Mouse (Mus musculus): ENCODE measurements around the gene Pex14. TPM values are rescaled to one million over a fixed set of nuclear protein-coding genes. Genes with fewer than 3 reads are reported as not detected.

Pex14 gene
- polyA plus RNA-seq, 1 experiment, result 12.4 TPM

GRCm38 (mm10) chr4:148945476-148945881 lies 154.2 kb downstream of the Pex14 start:
- Histone ChIP-seq H3K4me1 (ENCODE audit: control insufficient read depth, insufficient read depth, low read length) (peaks cover 1% of the 10 kb centered on the region; the same call in 1 of the 2 replicates), H3K27ac (ENCODE audit: control insufficient read depth, insufficient read depth, low read depth, low read length, poor library complexity) (no peak overlapping the region), H3K4me3 (replicated peaks; ENCODE audit: control insufficient read depth, low read depth, low read length) (no peak overlapping the region)
- TF ChIP-seq CTCF (IDR thresholded peaks at IDR 0.05; ENCODE audit: control insufficient read depth, insufficient read depth, low read length), result no peak
- no peak for TF ChIP-seq POLR2A (IDR thresholded peaks at IDR 0.05; ENCODE audit: borderline replicate concordance, control insufficient read depth, low read depth, low read length)
- 81% methylated on average over 4 of the region's 4 CpGs for WGBS

GRCm38 (mm10) chr4:148943099-148943498 lies 156.6 kb downstream of the Pex14 start:
- H3K4me1 ChIP-seq (ENCODE audit: control insufficient read depth, insufficient read depth, low read length), result peaks cover 3% of the 10 kb centered on the region; the same call in 1 of the 2 replicates
- WGBS, result 90% methylated on average over 5 of the region's 5 CpGs
- no peak overlapping the region for H3K4me3 ChIP-seq (replicated peaks; ENCODE audit: control insufficient read depth, low read depth, low read length)
- TF ChIP-seq POLR2A (IDR thresholded peaks at IDR 0.05; ENCODE audit: borderline replicate concordance, control insufficient read depth, low read depth, low read length) (no peak), CTCF (IDR thresholded peaks at IDR 0.05; ENCODE audit: control insufficient read depth, insufficient read depth, low read length) (no peak)
- H3K27ac ChIP-seq (ENCODE audit: control insufficient read depth, insufficient read depth, low read depth, low read length, poor library complexity), result no peak overlapping the region

- Histone ChIP-seq H3K27ac (ENCODE audit: control insufficient read depth, insufficient read depth, low read depth, low read length, poor library complexity) (peak overlapping the region; percentile 90), H3K4me3 (replicated peaks; ENCODE audit: control insufficient read depth, low read depth, low read length) (peak overlapping the region; percentile 63), H3K4me1 (ENCODE audit: control insufficient read depth, insufficient read depth, low read length) (peaks cover 3% of the 10 kb centered on the region; the same call in 1 of the 2 replicates)
- TF ChIP-seq POLR2A (IDR thresholded peaks at IDR 0.05; ENCODE audit: borderline replicate concordance, control insufficient read depth, low read depth, low read length) (0 out of 2 replicates have a peak, but pooled peaks have one; percentile 42), CTCF (IDR thresholded peaks at IDR 0.05; ENCODE audit: control insufficient read depth, insufficient read depth, low read length) (no peak)
- 12% methylated on average over 11 of the region's 11 CpGs for WGBS
These were observed 158.4 kb downstream of the Pex14 start for GRCm38 (mm10) chr4:148941321-148941720.

- Histone ChIP-seq H3K27ac (ENCODE audit: control insufficient read depth, insufficient read depth, low read depth, low read length, poor library complexity) (peak overlapping the region; percentile 90), H3K4me3 (replicated peaks; ENCODE audit: control insufficient read depth, low read depth, low read length) (peak overlapping the region; percentile 63), H3K4me1 (ENCODE audit: control insufficient read depth, insufficient read depth, low read length) (peaks cover 3% of the 10 kb centered on the region; the same call in 1 of the 2 replicates)
- TF ChIP-seq CTCF (IDR thresholded peaks at IDR 0.05; ENCODE audit: control insufficient read depth, insufficient read depth, low read length) (no peak), POLR2A (IDR thresholded peaks at IDR 0.05; ENCODE audit: borderline replicate concordance, control insufficient read depth, low read depth, low read length) (peak; percentile 49; the same call in 1 of the 2 replicates)
- 2% methylated on average over 25 of the region's 25 CpGs for WGBS
These were observed 158.9 kb downstream of the Pex14 start for GRCm38 (mm10) chr4:148940674-148941211.

GRCm38 (mm10) chr4:148938546-148938945 lies 161.1 kb downstream of the Pex14 start:
- TF ChIP-seq CTCF (IDR thresholded peaks at IDR 0.05; ENCODE audit: control insufficient read depth, insufficient read depth, low read length), result no peak
- TF ChIP-seq POLR2A (IDR thresholded peaks at IDR 0.05; ENCODE audit: borderline replicate concordance, control insufficient read depth, low read depth, low read length), result 0 out of 2 replicates have a peak, but pooled peaks have one; percentile 21
- peaks cover 3% of the 10 kb centered on the region; the same call in 1 of the 2 replicates for H3K4me1 ChIP-seq (ENCODE audit: control insufficient read depth, insufficient read depth, low read length)
- 90% methylated on average over 26 of the region's 26 CpGs for WGBS
- H3K27ac ChIP-seq (ENCODE audit: control insufficient read depth, insufficient read depth, low read depth, low read length, poor library complexity), result no peak overlapping the region
- no peak overlapping the region for H3K4me3 ChIP-seq (replicated peaks; ENCODE audit: control insufficient read depth, low read depth, low read length)

- 85% methylated on average over 12 of the region's 12 CpGs for WGBS
- H3K27ac ChIP-seq (ENCODE audit: control insufficient read depth, insufficient read depth, low read depth, low read length, poor library complexity), result no peak overlapping the region
- no peak overlapping the region for H3K4me3 ChIP-seq (replicated peaks; ENCODE audit: control insufficient read depth, low read depth, low read length)
- TF ChIP-seq POLR2A (IDR thresholded peaks at IDR 0.05; ENCODE audit: borderline replicate concordance, control insufficient read depth, low read depth, low read length) (no peak), CTCF (IDR thresholded peaks at IDR 0.05; ENCODE audit: control insufficient read depth, insufficient read depth, low read length) (no peak)
- H3K4me1 ChIP-seq (ENCODE audit: control insufficient read depth, insufficient read depth, low read length), result peaks cover 2% of the 10 kb centered on the region; the same call in 1 of the 2 replicates
These were observed 162.9 kb downstream of the Pex14 start for GRCm38 (mm10) chr4:148936727-148937126.

- Histone ChIP-seq H3K4me1 (ENCODE audit: control insufficient read depth, insufficient read depth, low read length) (peaks cover 2% of the 10 kb centered on the region; the same call in 1 of the 2 replicates), H3K4me3 (replicated peaks; ENCODE audit: control insufficient read depth, low read depth, low read length) (no peak overlapping the region), H3K27ac (ENCODE audit: control insufficient read depth, insufficient read depth, low read depth, low read length, poor library complexity) (no peak overlapping the region)
- TF ChIP-seq CTCF (IDR thresholded peaks at IDR 0.05; ENCODE audit: control insufficient read depth, insufficient read depth, low read length), result no peak
- no peak for TF ChIP-seq POLR2A (IDR thresholded peaks at IDR 0.05; ENCODE audit: borderline replicate concordance, control insufficient read depth, low read depth, low read length)
- WGBS, result 87% methylated on average over 12 of the region's 12 CpGs
These were observed 163.6 kb downstream of the Pex14 start for GRCm38 (mm10) chr4:148936111-148936510.

GRCm38 (mm10) chr4:148935211-148935610 lies 164.5 kb downstream of the Pex14 start:
- H3K4me3 ChIP-seq (replicated peaks; ENCODE audit: control insufficient read depth, low read depth, low read length), result no peak overlapping the region
- TF ChIP-seq POLR2A (IDR thresholded peaks at IDR 0.05; ENCODE audit: borderline replicate concordance, control insufficient read depth, low read depth, low read length) (no peak), CTCF (IDR thresholded peaks at IDR 0.05; ENCODE audit: control insufficient read depth, insufficient read depth, low read length) (no peak)
- 87% methylated on average over 13 of the region's 13 CpGs for WGBS
- 0 out of 2 replicates have a peak, but pooled peaks cover 2% of the 10 kb centered on the region for H3K4me1 ChIP-seq (ENCODE audit: control insufficient read depth, insufficient read depth, low read length)
- H3K27ac ChIP-seq (ENCODE audit: control insufficient read depth, insufficient read depth, low read depth, low read length, poor library complexity), result no peak overlapping the region

All from bone marrow, adult 2 months (tissue).